Mouse (Mus musculus): Measurements from ENCODE around the gene Kng1. TPM values are rescaled to one million over a fixed set of nuclear protein-coding genes. Genes with fewer than 3 reads are reported as not detected.

Kng1 gene
- total and polyA plus RNA-seq, 3 experiments = not detected

- Histone ChIP-seq H3K9ac (ENCODE audit: control insufficient read depth, low read depth, low read length, poor library complexity, severe bottlenecking) (no peak overlapping the region), H3K79me2 (ENCODE audit: control insufficient read depth, insufficient read depth, low read length, poor library complexity) (no peaks in the 10 kb centered on the region), H3K36me3 (ENCODE audit: control insufficient read depth in 1 of 2, insufficient read depth in 2 of 2, low read length in 2 of 2) (peaks cover 0 to 2% of the 10 kb centered on the region in 2 experiments; a peak in 2 of 4 replicates), H3K4me1 (ENCODE audit: control insufficient read depth in 1 of 2, insufficient read depth in 2 of 2, low read length in 2 of 2) (peaks cover 3 to 6% of the 10 kb centered on the region in 2 experiments; a peak in 3 of 4 replicates), H3K4me3 (ENCODE audit: control insufficient read depth in 1 of 2, insufficient read depth in 1 of 2, low read depth in 2 of 2, low read length in 2 of 2) (no peak overlapping the region), H3K27ac (ENCODE audit: control insufficient read depth, low read depth, low read length) (no peak overlapping the region), H3K27me3 (ENCODE audit: control insufficient read depth in 1 of 2, insufficient read depth in 2 of 2, low read length in 2 of 2) (no peaks in the 10 kb centered on the region), H3K9me3 (replicated peaks; ENCODE audit: insufficient read depth, low read length) (no peaks in the 10 kb centered on the region)
- DNase-seq (ENCODE audit: low read depth, low spot score) = no peak
- no peak for TF ChIP-seq RCOR1 (IDR thresholded peaks at IDR 0.05; ENCODE audit: low read depth, low read length)
- TF ChIP-seq ZNF384 (IDR thresholded peaks at IDR 0.05; ENCODE audit: low read depth, low read length) = no peak
- no peak for TF ChIP-seq TAL1 (IDR thresholded peaks at IDR 0.05; ENCODE audit: low read length)
- TF ChIP-seq CHD2 (IDR thresholded peaks at IDR 0.05; ENCODE audit: low read length) = no peak
- TF ChIP-seq POLR2A (IDR thresholded peaks at IDR 0.05; ENCODE audit: control insufficient read depth in 1 of 2, insufficient read depth in 1 of 2, low read depth in 1 of 2, low read length in 2 of 2, poor library complexity in 1 of 2) = no peak
- TF ChIP-seq EP300 (IDR thresholded peaks at IDR 0.05; ENCODE audit: low read depth in 1 of 2, low read length in 2 of 2) = no peak
- no peak for TF ChIP-seq USF1 (IDR thresholded peaks at IDR 0.05; ENCODE audit: low read depth, low read length)
- no peak for TF ChIP-seq MYB (IDR thresholded peaks at IDR 0.05; ENCODE audit: low read depth, low read length)
- no peak for TF ChIP-seq MXI1 (IDR thresholded peaks at IDR 0.05; ENCODE audit: low read depth, low read length)
- TF ChIP-seq MAZ (IDR thresholded peaks at IDR 0.05; ENCODE audit: low read depth, low read length) = no peak
- TF ChIP-seq ETS1 (IDR thresholded peaks at IDR 0.05; ENCODE audit: low read depth, low read length) = no peak
- TF ChIP-seq E2F4 (IDR thresholded peaks at IDR 0.05; ENCODE audit: borderline replicate concordance, low read depth, low read length) = no peak
- TF ChIP-seq MYC (IDR thresholded peaks at IDR 0.05; ENCODE audit: low read depth, low read length) = no peak
- TF ChIP-seq JUND (IDR thresholded peaks at IDR 0.05; ENCODE audit: low read depth, low read length) = no peak
- no peak for TF ChIP-seq HCFC1 (IDR thresholded peaks at IDR 0.05; ENCODE audit: low read depth, low read length)
- TF ChIP-seq KAT2A (conservative IDR thresholded peaks at IDR 0.05; ENCODE audit: low read depth, low read length) = no peak
- TF ChIP-seq UBTF (IDR thresholded peaks at IDR 0.05; ENCODE audit: borderline replicate concordance, insufficient read depth, low read depth, low read length) = no peak
- no peak for TF ChIP-seq CHD1 (IDR thresholded peaks at IDR 0.05; ENCODE audit: low read depth, low read length)
Observed at GRCm38 (mm10) chr16:23100099-23100575, 42.5 kb downstream of the Kng1 start.

- Histone ChIP-seq H3K4me3 (ENCODE audit: control insufficient read depth in 1 of 2, insufficient read depth in 1 of 2, low read depth in 2 of 2, low read length in 2 of 2) (no peak overlapping the region), H3K27me3 (ENCODE audit: control insufficient read depth in 1 of 2, insufficient read depth in 2 of 2, low read length in 2 of 2) (no peaks in the 10 kb centered on the region), H3K9me3 (replicated peaks; ENCODE audit: insufficient read depth, low read length) (no peaks in the 10 kb centered on the region), H3K9ac (ENCODE audit: control insufficient read depth, low read depth, low read length, poor library complexity, severe bottlenecking) (no peak overlapping the region), H3K36me3 (ENCODE audit: control insufficient read depth in 1 of 2, insufficient read depth in 2 of 2, low read length in 2 of 2) (peaks cover 0 to 6% of the 10 kb centered on the region in 2 experiments; a peak in 2 of 4 replicates), H3K79me2 (ENCODE audit: control insufficient read depth, insufficient read depth, low read length, poor library complexity) (no peaks in the 10 kb centered on the region), H3K4me1 (ENCODE audit: control insufficient read depth in 1 of 2, insufficient read depth in 2 of 2, low read length in 2 of 2) (peaks cover 3 to 6% of the 10 kb centered on the region in 2 experiments; a peak in 3 of 4 replicates), H3K27ac (ENCODE audit: control insufficient read depth, low read depth, low read length) (no peak overlapping the region)
- no peak for DNase-seq (ENCODE audit: low read depth, low spot score)
- no peak for TF ChIP-seq TBP (IDR thresholded peaks at IDR 0.05; ENCODE audit: low read depth, low read length)
- TF ChIP-seq GATA1 (IDR thresholded peaks at IDR 0.05; ENCODE audit: low read depth, low read length) = no peak
- no peak for TF ChIP-seq E2F4 (IDR thresholded peaks at IDR 0.05; ENCODE audit: borderline replicate concordance, low read depth, low read length)
- TF ChIP-seq TAL1 (IDR thresholded peaks at IDR 0.05; ENCODE audit: low read length) = no peak
- TF ChIP-seq RAD21 (IDR thresholded peaks at IDR 0.05; ENCODE audit: low read depth, low read length) = no peak
- no peak for TF ChIP-seq ZC3H11A (IDR thresholded peaks at IDR 0.05; ENCODE audit: low read depth, low read length)
- no peak for TF ChIP-seq MXI1 (IDR thresholded peaks at IDR 0.05; ENCODE audit: low read depth, low read length)
Observed at GRCm38 (mm10) chr16:23100613-23101012, 42.9 kb downstream of the Kng1 start.
